Mouse (Mus musculus) hindbrain, postnatal 0 days (tissue): ENCODE results near the gene Klf13. TPM values are rescaled to one million over a fixed set of nuclear protein-coding genes. Genes with fewer than 3 reads are reported as not detected.

Source experiments
- ATAC-seq: fragments of 200-750 bp; cut with Nextera tagmentation; 2 replicates; pipeline ENCODE4 v1.8.0; 2017; ENCODE audit warnings: mild to moderate bottlenecking, moderate TSS enrichment, moderate library complexity
- DNase-seq: peaks from one replicate; pipeline ENCODE4 v3.0.0-alpha.2; 2015; ENCODE audit warnings: low spot score
- H3K27ac ChIP-seq: fragments of 300-500 bp; sonication (generic); 2 replicates; pipeline ENCODE4 v1.5.1; 2014; ENCODE audit warnings: mild to moderate bottlenecking
- H3K27me3 ChIP-seq: fragments of 300-500 bp; sonication (generic); 2 replicates; pipeline ENCODE4 v1.6.1; 2014; ENCODE audit warnings: low read length, mixed read lengths; ENCODE audit not compliant: insufficient read depth
- H3K36me3 ChIP-seq: fragments of 300-500 bp; sonication (generic); 2 replicates; pipeline ENCODE4 v1.6.1; 2014; ENCODE audit warnings: low read length, mixed read lengths; ENCODE audit not compliant: insufficient read depth
- H3K4me1 ChIP-seq: fragments of 300-500 bp; sonication (generic); 2 replicates; pipeline ENCODE4 v1.6.1; 2014; ENCODE audit warnings: antibody characterized with exemption, low read length, mixed read lengths; ENCODE audit not compliant: insufficient read depth
- H3K4me2 ChIP-seq: fragments of 300-500 bp; sonication (generic); 2 replicates; pipeline ENCODE4 v1.6.1; 2014; ENCODE audit warnings: low read depth, mild to moderate bottlenecking, low read length, moderate library complexity, mixed read lengths
- H3K4me3 ChIP-seq: fragments of 300-500 bp; sonication (generic); 2 replicates; pipeline ENCODE4 v1.5.1; 2014; ENCODE audit warnings: low read length
- H3K9ac ChIP-seq: fragments of 300-500 bp; sonication (generic); replicated peaks from 2 replicates; pipeline ENCODE4 v1.6.1; 2014; ENCODE audit warnings: mild to moderate bottlenecking, low read length, moderate library complexity, mixed read lengths
- H3K9me3 ChIP-seq: fragments of 300-500 bp; sonication (generic); 2 replicates; pipeline ENCODE4 v1.6.1; 2016; ENCODE audit warnings: low read length, mixed read lengths
- CTCF ChIP-seq: IDR thresholded peaks from 2 replicates; pipeline ENCODE4 v1.5.1; 2016; ENCODE audit warnings: antibody characterized with exemption, control low read depth, low read depth
- WGBS: fragments of 180-500 bp; shearing (Covaris S2); extraction: QIAGEN DNeasy Blood & Tissue Kit; methylation state at CpG from one replicate; pipeline ENCODE4 v1.1.7; 2014; 5-methylcytosine and 5-hydroxymethylcytosine counted together
- polyA plus RNA-seq: library from polyadenylated mRNA; unstranded; fragments of >200 nt; fragmentation: Nextera tagmentation; extraction: Ambion mirVana; gene quantifications from 2 replicates; pipeline ENCODE4 v1.2.1, GENCODE M21; 2015
- total RNA-seq: library from RNA; depleted of rRNA; stranded (reverse); fragments of >200 nt; gene quantifications from 2 replicates; pipeline ENCODE4 v1.2.3, GENCODE M21; 2014

Klf13 gene
- total and polyA plus RNA-seq, 2 experiments from 2014 or later, result 26.9 to 34.0 TPM

- WGBS, result 0% methylated on average over 28 of the region's 39 CpGs
- DNase-seq (peak; percentile 68), ATAC-seq (peak; percentile 44)
These were observed 759 bp upstream of the Klf13 start for GRCm38 (mm10) chr7:63939397-63939951.

GRCm38 (mm10) chr7:63938066-63938913, 425 bp downstream of the Klf13 start:
- under 1% methylated on average over 112 of the region's 121 CpGs for WGBS
- Histone ChIP-seq H3K9ac (peak overlapping the region; percentile 87), H3K27ac (peak overlapping the region; percentile 94), H3K9me3 (no peaks in the 10 kb centered on the region), H3K4me1 (peaks cover 26% of the 10 kb centered on the region), H3K36me3 (no peaks in the 10 kb centered on the region), H3K4me3 (peak overlapping the region; percentile 73), H3K27me3 (no peaks in the 10 kb centered on the region), H3K4me2 (peak overlapping the region; percentile 90)
- no peak for TF ChIP-seq CTCF
- DNase-seq, result peak; percentile 58
- ATAC-seq, result peak; percentile 77

More at GRCm38 (mm10) chr7:63939397-63939951, 759 bp upstream of the Klf13 start:
- H3K4me2 ChIP-seq, result peak overlapping the region; percentile 90
- peak; percentile 39 for TF ChIP-seq CTCF
- H3K9ac ChIP-seq, result peak overlapping the region; percentile 78
- no peaks in the 10 kb centered on the region for H3K9me3 ChIP-seq
- H3K27ac ChIP-seq, result peak overlapping the region; percentile 96
- H3K4me1 ChIP-seq, result peaks cover 22% of the 10 kb centered on the region
- peak overlapping the region; percentile 73 for H3K4me3 ChIP-seq
- H3K36me3 ChIP-seq, result no peaks in the 10 kb centered on the region
- no peaks in the 10 kb centered on the region for H3K27me3 ChIP-seq

DNA sequence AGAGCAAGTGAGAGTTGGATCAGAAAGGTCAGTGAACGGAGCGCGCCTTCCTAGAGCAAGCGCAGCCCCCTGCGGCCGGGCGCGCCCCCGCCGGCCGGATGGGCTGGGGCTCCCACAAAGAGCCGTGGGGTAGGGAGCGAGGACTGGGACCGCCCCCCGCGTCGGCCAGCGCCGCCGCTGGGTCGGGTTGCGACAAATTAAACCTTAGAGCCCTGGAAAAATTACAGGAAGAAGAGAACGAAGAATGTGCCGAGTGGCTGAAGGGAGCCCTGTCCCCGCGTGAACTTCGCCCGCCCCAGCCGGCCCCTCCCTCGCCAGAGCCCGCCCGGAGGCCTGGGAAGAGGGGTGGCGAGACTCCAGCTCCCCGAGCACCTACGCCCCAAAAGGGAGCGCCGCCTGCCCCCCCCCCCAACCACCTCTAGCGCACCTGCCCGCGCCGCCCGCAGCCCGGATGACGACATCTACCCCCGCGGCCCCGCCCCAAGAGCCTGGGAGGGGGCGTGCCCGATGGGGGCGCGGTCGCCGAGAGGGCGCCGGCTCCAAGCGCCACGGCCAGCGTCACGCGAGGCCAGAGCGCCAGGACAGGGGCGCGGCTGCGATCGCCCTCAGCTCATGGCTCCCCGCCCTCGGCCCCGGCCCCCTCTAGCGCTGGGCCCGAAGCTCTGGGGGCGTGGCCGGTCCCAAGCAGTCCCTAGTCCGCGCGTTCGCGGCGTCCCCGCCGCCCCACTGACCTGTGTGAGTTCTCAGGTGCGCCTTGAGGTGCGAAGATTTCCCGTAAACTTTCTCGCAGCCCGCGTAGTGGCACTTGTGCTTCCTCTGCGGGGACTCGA, 1.3 kb downstream of the Klf13 start:
- peak overlapping the region; percentile 94 for H3K27ac ChIP-seq
- no peak for TF ChIP-seq CTCF
- H3K27me3 ChIP-seq, result no peaks in the 10 kb centered on the region
- DNase-seq (peak; percentile 78), ATAC-seq (peak; percentile 6; the same call in 1 of the 2 replicates)
- peak overlapping the region; percentile 87 for H3K9ac ChIP-seq
- peak overlapping the region; percentile 73 for H3K4me3 ChIP-seq
- H3K4me1 ChIP-seq, result peaks cover 26% of the 10 kb centered on the region
- under 1% methylated on average over 59 of the region's 88 CpGs for WGBS
- no peaks in the 10 kb centered on the region for H3K9me3 ChIP-seq
- no peaks in the 10 kb centered on the region for H3K36me3 ChIP-seq
- H3K4me2 ChIP-seq, result peak overlapping the region; percentile 90

GRCm38 (mm10) chr7:63936986-63937235, 1.8 kb downstream of the Klf13 start:
- Histone ChIP-seq H3K9ac (peak overlapping the region; percentile 87), H3K27ac (peak overlapping the region; percentile 94), H3K4me2 (peak overlapping the region; percentile 90), H3K27me3 (no peaks in the 10 kb centered on the region), H3K4me3 (peak overlapping the region; percentile 73), H3K36me3 (no peaks in the 10 kb centered on the region), H3K4me1 (peaks cover 26% of the 10 kb centered on the region), H3K9me3 (no peaks in the 10 kb centered on the region)
- WGBS, result under 1% methylated on average over 11 of the region's 11 CpGs
- DNase-seq (no peak), ATAC-seq (no peak)
- TF ChIP-seq CTCF, result no peak

DNA sequence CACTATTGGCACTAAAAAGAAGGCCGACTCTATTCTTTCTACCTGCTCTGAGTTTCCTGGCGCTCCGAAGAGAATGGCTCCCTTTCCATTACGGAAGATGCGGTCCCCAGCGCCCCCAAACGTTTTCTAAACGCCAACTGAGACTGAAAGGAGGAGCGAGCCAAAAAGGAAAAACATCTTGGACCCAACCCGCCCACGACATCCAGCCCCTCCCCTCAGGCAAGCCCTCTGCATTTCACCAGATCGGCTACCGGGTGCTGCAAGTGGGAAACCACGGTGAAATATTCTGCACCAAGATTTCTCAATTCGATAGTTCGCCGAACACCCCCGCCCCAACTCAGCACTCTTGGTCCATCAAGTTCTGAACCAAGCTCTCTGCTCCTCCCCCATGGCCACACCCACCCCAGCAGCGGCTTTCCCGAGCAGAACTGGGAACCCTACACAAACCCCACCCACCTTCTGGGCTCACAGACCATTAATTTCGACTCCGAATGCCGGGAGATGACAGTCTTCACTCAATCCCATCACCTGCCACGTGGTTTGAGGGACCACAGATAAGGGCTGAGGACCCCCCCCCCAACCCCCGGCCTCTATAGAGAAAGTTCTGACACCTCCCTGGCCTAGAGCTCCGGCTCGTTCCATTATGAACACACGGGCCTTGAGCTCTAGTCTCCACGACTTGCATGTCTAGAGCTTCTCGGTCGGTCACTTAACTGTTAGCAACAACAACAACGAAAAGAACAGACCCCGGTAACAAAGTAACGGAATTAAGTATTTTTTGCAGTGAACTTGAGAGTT, 2.3 kb downstream of the Klf13 start:
- H3K4me1 ChIP-seq, result peaks cover 26% of the 10 kb centered on the region
- DNase-seq, result peak; percentile 79
- peak overlapping the region; percentile 94 for H3K27ac ChIP-seq
- TF ChIP-seq CTCF, result peak; percentile 57
- peak overlapping the region; percentile 90 for H3K4me2 ChIP-seq
- no peaks in the 10 kb centered on the region for H3K9me3 ChIP-seq
- WGBS, result under 1% methylated on average over 34 of the region's 34 CpGs
- H3K27me3 ChIP-seq, result no peaks in the 10 kb centered on the region
- no peak for ATAC-seq
- H3K36me3 ChIP-seq, result no peaks in the 10 kb centered on the region
- peak overlapping the region; percentile 87 for H3K9ac ChIP-seq
- peak overlapping the region; percentile 73 for H3K4me3 ChIP-seq

DNA sequence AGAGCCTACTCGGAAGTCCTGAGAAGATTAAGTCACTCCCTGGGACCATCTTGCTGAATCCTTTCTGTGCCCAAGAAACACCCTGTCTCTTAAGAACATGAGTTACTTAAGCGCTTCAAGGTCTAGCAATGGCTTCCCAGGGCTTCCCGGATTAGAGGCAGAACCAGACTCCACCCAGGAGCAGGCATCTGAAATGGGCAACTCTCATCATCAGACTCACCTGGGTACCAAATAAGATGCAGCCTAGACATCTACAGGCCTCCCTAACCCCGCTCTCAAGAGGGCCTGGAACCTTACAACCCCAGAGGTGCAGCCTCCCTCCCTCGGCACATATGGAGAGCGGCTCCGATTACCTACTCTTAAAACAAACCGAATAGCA, 2.9 kb downstream of the Klf13 start:
- TF ChIP-seq CTCF, result no peak
- no peak overlapping the region for H3K27ac ChIP-seq
- H3K9ac ChIP-seq, result peak overlapping the region; percentile 87
- peak overlapping the region; percentile 73 for H3K4me3 ChIP-seq
- ATAC-seq, result no peak
- peak overlapping the region; percentile 90 for H3K4me2 ChIP-seq
- H3K27me3 ChIP-seq, result no peaks in the 10 kb centered on the region
- no peak for DNase-seq
- 15% methylated on average over 8 of the region's 8 CpGs for WGBS
- peaks cover 26% of the 10 kb centered on the region for H3K4me1 ChIP-seq
- H3K36me3 ChIP-seq, result no peaks in the 10 kb centered on the region
- no peaks in the 10 kb centered on the region for H3K9me3 ChIP-seq
